Mouse (Mus musculus): ENCODE results near the gene Gdpd5.

DNA sequence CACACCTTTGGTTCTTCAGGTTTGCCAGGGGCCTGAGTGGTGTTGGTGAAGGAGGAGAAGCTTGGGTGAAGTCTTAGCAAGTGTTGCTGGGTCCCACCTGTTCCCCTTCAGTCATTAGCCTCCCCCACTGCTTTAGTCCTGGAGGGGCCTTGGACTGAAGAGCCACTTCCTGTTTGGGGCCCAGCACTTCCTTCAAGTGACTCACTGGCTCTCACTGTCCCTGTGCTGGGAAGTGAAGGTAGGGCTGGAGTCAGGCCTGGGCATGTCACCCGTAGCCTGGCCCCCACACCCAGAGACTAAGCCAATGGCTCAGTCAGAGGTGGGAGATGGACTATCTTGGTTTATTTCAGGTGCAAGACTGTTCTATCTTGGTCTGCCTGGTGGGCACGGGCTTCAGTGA is 26.4 kb downstream of the Gdpd5 start:
- TF ChIP-seq POLR2AphosphoS5 (IDR thresholded peaks at IDR 0.05; ENCODE audit: insufficient replicate concordance, low read depth, low read length) (no peak), CTCF (IDR thresholded peaks at IDR 0.05; ENCODE audit: low read depth, low read length) (no peak), TAL1 (conservative IDR thresholded peaks at IDR 0.05; ENCODE audit: low read depth, low read length) (no peak), GATA2 (IDR thresholded peaks at IDR 0.05; ENCODE audit: borderline replicate concordance, low read depth, low read length) (no peak), GATA1 (IDR thresholded peaks at IDR 0.05; ENCODE audit: borderline replicate concordance, low read length) (no peak)
